In genomic region chr14:26697912-26698311, GRCm38 (mm10) we compare ENCODE assay signal across 13 mouse cellular contexts. TPM values are rescaled to one million over a fixed set of nuclear protein-coding genes. Genes with fewer than 3 reads are reported as not detected.
DNase-seq lines count a peak whose midpoint lies in the region; ATAC-seq and TF ChIP-seq lines count a peak whose summit lies in the region.
"Had no signal": no experiment of that assay in that cellular context is flagged by ENCODE, and none has a peak within 500 bp of the region (broad histone marks: within the 10 kb centered on the region; RNA-seq: fewer than 3 reads in every experiment).

No protein-coding gene starts in this region.

- DNase-seq in kidney, adult 2 months: peak; percentile 5
- DNase-seq in kidney, adult 18-20 months: no peak
- peak; percentile 42 for DNase-seq in CD4-positive helper T cell, adult 2 months (ENCODE audit: low read depth, low spot score)
- DNase-seq in R1 (ENCODE audit: low read depth, low spot score): peak; percentile 61
- no peak for DNase-seq in spleen, adult 18-20 months
- DNase-seq: adrenal gland, adult 2 months; gastrocnemius, postnatal 25 days; layer of hippocampus, postnatal 36 days; thymus, postnatal 36 days had no signal

- no peaks in the 10 kb centered on the region for H3K27me3 ChIP-seq in kidney, adult 2 months (replicated peaks; ENCODE audit: control insufficient read depth, insufficient read depth, low read length)
- H3K27me3 ChIP-seq: hindbrain, embryonic 15.5 days; lung, embryonic 15.5 days had no signal

- H3K27ac ChIP-seq in kidney, adult 2 months (ENCODE audit: insufficient read depth, low read depth, low read length): no peak overlapping the region
- H3K27ac ChIP-seq: hindbrain, embryonic 15.5 days; lung, embryonic 15.5 days had no signal

- no peaks in the 10 kb centered on the region for H3K36me3 ChIP-seq in kidney, adult 2 months (ENCODE audit: control insufficient read depth, insufficient read depth, low read length)
- H3K36me3 ChIP-seq: hindbrain, embryonic 15.5 days; lung, embryonic 15.5 days had no signal

- H3K4me3 ChIP-seq in kidney, adult 2 months (ENCODE audit: insufficient read depth, low read depth, low read length): no peak overlapping the region
- H3K4me3 ChIP-seq: hindbrain, embryonic 15.5 days; lung, embryonic 15.5 days had no signal

- TF ChIP-seq POLR2A in kidney, adult 2 months (IDR thresholded peaks at IDR 0.05; ENCODE audit: low read depth, low read length): no peak

- TF ChIP-seq CTCF in kidney, adult 2 months (conservative IDR thresholded peaks at IDR 0.05; ENCODE audit: insufficient read depth, insufficient read length, low read depth, low read length): 0 out of 2 replicates have a peak, but pooled peaks have one; percentile 7

- H3K4me1 ChIP-seq in kidney, adult 2 months (ENCODE audit: control insufficient read depth, insufficient read depth, low read length): no peaks in the 10 kb centered on the region
- H3K4me1 ChIP-seq: hindbrain, embryonic 15.5 days; lung, embryonic 15.5 days had no signal

- ATAC-seq in megakaryocyte progenitor cell, adult 5-6 weeks (replicated peaks; ENCODE audit: poor library complexity): peak; percentile 69
- no peak for ATAC-seq in megakaryocyte, adult 5-6 weeks (ENCODE audit: poor library complexity, severe bottlenecking)

RNA-seq across cellular contexts. Expression of gene Dnah12, which starts 4.8 kb away (rescaled TPM):
- 0.10 and 0.19 TPM in 2 replicates for polyA plus RNA-seq in kidney, adult 2 months (2012; rRNA removed)
- total RNA-seq in megakaryocyte progenitor cell, adult 5-6 weeks (2015): 0.49 and 0.64 TPM in 2 replicates
- 0.21 and 0.47 TPM in 2 replicates for total RNA-seq in megakaryocyte progenitor cell, adult 5-6 weeks (2017)
- 0.13 and 0.18 TPM in 2 replicates for total RNA-seq in megakaryocyte, adult 5-6 weeks (2015)
- total RNA-seq in megakaryocyte, adult 5-6 weeks (2017): 0.07 and 0.28 TPM in 2 replicates
- total RNA-seq: gastrocnemius, postnatal 25 days had no signal
- polyA plus RNA-seq: adrenal gland, adult 2 months had no signal

RNA-seq across cellular contexts. Expression of gene Pde12, which starts 28.2 kb away (rescaled TPM):
- 3.9 and 4.8 TPM in 2 replicates for polyA plus RNA-seq in kidney, adult 2 months (2012; rRNA removed)
- 15.4 and 15.8 TPM in 2 replicates for total RNA-seq in megakaryocyte progenitor cell, adult 5-6 weeks (2015)
- total RNA-seq in megakaryocyte progenitor cell, adult 5-6 weeks (2017): 12.3 and 13.6 TPM in 2 replicates
- total RNA-seq in megakaryocyte, adult 5-6 weeks (2015): 8.7 TPM in 2 replicates
- total RNA-seq in megakaryocyte, adult 5-6 weeks (2017): 7.6 TPM in 2 replicates

Comparison
In these comparisons a context has a peak if more than half of its experiments do, and no peak if none do; other contexts are left out.
1. DNase-seq: peak in kidney, adult 2 months (single experiment), CD4-positive helper T cell, adult 2 months (single experiment) and R1 (single experiment); none in kidney, adult 18-20 months (single experiment) and spleen, adult 18-20 months (0 of 2).